Mouse (Mus musculus) liver, embryonic 16.5 days (tissue): ENCODE results near the gene H2-DMb2. TPM values are rescaled to one million over a fixed set of nuclear protein-coding genes. Genes with fewer than 3 reads are reported as not detected.
"Not testable (repeated sequence)": the region's sequence is repeated elsewhere in the genome, so short reads cannot be mapped to it uniquely, and the experiment has no call there.

Experiments used
- ATAC-seq: fragments of 200-750 bp; cut with Nextera tagmentation; 2 replicates; pipeline ENCODE4 v1.8.0; 2017; ENCODE audit warnings: low read depth, mild to moderate bottlenecking, moderate number of reproducible peaks, moderate library complexity
- H3K27ac ChIP-seq: fragments of 300-500 bp; sonication (generic); 2 replicates; pipeline ENCODE4 v1.5.1; 2014; ENCODE audit warnings: mild to moderate bottlenecking, low read length
- H3K27me3 ChIP-seq: fragments of 300-500 bp; sonication (generic); 2 replicates; pipeline ENCODE4 v1.6.1; 2014; ENCODE audit warnings: low read depth, low read length, mixed read lengths; ENCODE audit not compliant: control insufficient read depth, insufficient read depth
- H3K36me3 ChIP-seq: fragments of 300-500 bp; sonication (generic); 2 replicates; pipeline ENCODE4 v1.6.1; 2014; ENCODE audit warnings: mild to moderate bottlenecking; ENCODE audit not compliant: control insufficient read depth, insufficient read depth
- H3K4me1 ChIP-seq: fragments of 300-500 bp; sonication (generic); 2 replicates; pipeline ENCODE4 v1.6.1; 2014; ENCODE audit warnings: low read depth, low read length, mixed read lengths; ENCODE audit not compliant: control insufficient read depth
- H3K4me2 ChIP-seq: fragments of 300-500 bp; sonication (generic); 2 replicates; pipeline ENCODE4 v1.6.1; 2014; ENCODE audit warnings: low read depth, low read length, mixed read lengths
- H3K4me3 ChIP-seq: fragments of 300-500 bp; sonication (generic); 2 replicates; pipeline ENCODE4 v1.5.1; 2014; ENCODE audit warnings: low read depth, mild to moderate bottlenecking, low read length
- H3K9ac ChIP-seq: fragments of 300-500 bp; sonication (generic); 2 replicates; pipeline ENCODE4 v1.6.1; 2014; ENCODE audit warnings: low read depth, low read length
- H3K9me3 ChIP-seq: fragments of 300-500 bp; sonication (generic); replicated peaks from 2 replicates; pipeline ENCODE4 v1.6.1; 2016; ENCODE audit warnings: low read length; ENCODE audit not compliant: control insufficient read depth
- WGBS: fragments of 180-500 bp; shearing (Covaris S2); extraction: QIAGEN DNeasy Blood & Tissue Kit; methylation state at CpG from one replicate; pipeline ENCODE4 v1.1.7; 2014; ENCODE audit not compliant: insufficient replicate concordance; 5-methylcytosine and 5-hydroxymethylcytosine counted together
- polyA plus RNA-seq: library from polyadenylated mRNA; unstranded; fragments of >200 nt; fragmentation: Nextera tagmentation; extraction: Ambion mirVana; gene quantifications from 2 replicates; pipeline ENCODE4 v1.2.1, GENCODE M21; 2015

The H2-DMb2 gene
- polyA plus RNA-seq, 1 experiment from 2014 or later = 1.0 TPM

GRCm38 (mm10) chr17:34138655-34139054 is 4.5 kb upstream of the H2-DMb2 start:
- Histone ChIP-seq H3K9ac (no peak overlapping the region), H3K9me3 (no peaks in the 10 kb centered on the region), H3K4me2 (no peak overlapping the region), H3K27me3 (peaks cover 19% of the 10 kb centered on the region), H3K27ac (no peak overlapping the region), H3K4me1 (peaks cover 7% of the 10 kb centered on the region), H3K36me3 (no peaks in the 10 kb centered on the region), H3K4me3 (no peak overlapping the region)
- no peak for ATAC-seq
- WGBS = 77% methylated on average over 7 of the region's 7 CpGs

- no peaks in the 10 kb centered on the region for H3K9me3 ChIP-seq
- peaks cover 7% of the 10 kb centered on the region for H3K4me1 ChIP-seq
- H3K36me3 ChIP-seq = no peaks in the 10 kb centered on the region
- H3K9ac ChIP-seq = 0 out of 2 replicates have a peak overlapping the region, but pooled peaks have one; percentile 22
- peak overlapping the region; percentile 53 for H3K4me2 ChIP-seq
- H3K27me3 ChIP-seq = peaks cover 19% of the 10 kb centered on the region
- 12% methylated on average over 16 of the region's 16 CpGs for WGBS
- no peak overlapping the region for H3K27ac ChIP-seq
- ATAC-seq = no peak
- peak overlapping the region; percentile 25; the same call in 1 of the 2 replicates for H3K4me3 ChIP-seq
Observed at GRCm38 (mm10) chr17:34139416-34139815, 3.7 kb upstream of the H2-DMb2 start.

- Histone ChIP-seq H3K9ac (no peak overlapping the region), H3K27me3 (peaks cover 19% of the 10 kb centered on the region), H3K9me3 (no peaks in the 10 kb centered on the region), H3K4me3 (no peak overlapping the region), H3K27ac (no peak overlapping the region), H3K4me1 (peaks cover 7% of the 10 kb centered on the region), H3K36me3 (no peaks in the 10 kb centered on the region), H3K4me2 (peak overlapping the region; percentile 53; the same call in 1 of the 2 replicates)
- 7% methylated on average over 5 of the region's 5 CpGs for WGBS
- no peak for ATAC-seq
Observed at GRCm38 (mm10) chr17:34140240-34140639, 2.9 kb upstream of the H2-DMb2 start.

GRCm38 (mm10) chr17:34141448-34141847 is 1.7 kb upstream of the H2-DMb2 start:
- H3K9me3 ChIP-seq = no peaks in the 10 kb centered on the region
- 30% methylated on average over 4 of the region's 4 CpGs for WGBS
- no peak overlapping the region for H3K4me2 ChIP-seq
- H3K27ac ChIP-seq = no peak overlapping the region
- H3K9ac ChIP-seq = no peak overlapping the region
- no peak for ATAC-seq
- peaks cover 19% of the 10 kb centered on the region for H3K27me3 ChIP-seq
- no peaks in the 10 kb centered on the region; the same call in 1 of the 2 replicates for H3K4me1 ChIP-seq
- H3K4me3 ChIP-seq = no peak overlapping the region
- no peaks in the 10 kb centered on the region for H3K36me3 ChIP-seq

- H3K27ac ChIP-seq = peak overlapping the region; percentile 61
- H3K9me3 ChIP-seq = no peaks in the 10 kb centered on the region
- no peaks in the 10 kb centered on the region for H3K36me3 ChIP-seq
- H3K4me1 ChIP-seq = no peaks in the 10 kb centered on the region; the same call in 1 of the 2 replicates
- ATAC-seq = no peak
- peaks cover 19% of the 10 kb centered on the region for H3K27me3 ChIP-seq
- peak overlapping the region; percentile 4; the same call in 1 of the 2 replicates for H3K4me2 ChIP-seq
- H3K4me3 ChIP-seq = no peak overlapping the region
- no peak overlapping the region for H3K9ac ChIP-seq
- WGBS = 42% methylated on average over 7 of the region's 7 CpGs
Observed at GRCm38 (mm10) chr17:34142456-34143010, 574 bp upstream of the H2-DMb2 start.

GRCm38 (mm10) chr17:34143461-34143860 is 354 bp downstream of the H2-DMb2 start:
- Histone ChIP-seq H3K4me1 (no peaks in the 10 kb centered on the region; the same call in 1 of the 2 replicates), H3K9ac (no peak overlapping the region), H3K27ac (no peak overlapping the region), H3K36me3 (no peaks in the 10 kb centered on the region), H3K9me3 (no peaks in the 10 kb centered on the region), H3K4me2 (no peak overlapping the region; the same call in 1 of the 2 replicates), H3K4me3 (no peak overlapping the region), H3K27me3 (peaks cover 16% of the 10 kb centered on the region)
- ATAC-seq = no peak
- 20% methylated on average over 5 of the region's 5 CpGs for WGBS

- H3K4me2 ChIP-seq, H3K9me3 ChIP-seq, ATAC-seq, H3K4me3 ChIP-seq, H3K9ac ChIP-seq, H3K36me3 ChIP-seq, H3K27ac ChIP-seq, H3K4me1 ChIP-seq: not testable (repeated sequence)
- WGBS = 64% methylated on average over 4 of the region's 4 CpGs
- H3K27me3 ChIP-seq = peaks cover 10% of the 10 kb centered on the region
Observed at GRCm38 (mm10) chr17:34144221-34144620, 1.1 kb downstream of the H2-DMb2 start.

- Histone ChIP-seq H3K9ac (no peak overlapping the region), H3K4me3 (no peak overlapping the region), H3K9me3 (no peaks in the 10 kb centered on the region), H3K27ac (no peak overlapping the region), H3K36me3 (no peaks in the 10 kb centered on the region), H3K27me3 (peaks cover 6% of the 10 kb centered on the region), H3K4me1 (no peaks in the 10 kb centered on the region), H3K4me2 (no peak overlapping the region)
- no peak for ATAC-seq
- 47% methylated on average over 3 of the region's 3 CpGs for WGBS
Observed at GRCm38 (mm10) chr17:34144960-34145371, 1.9 kb downstream of the H2-DMb2 start.

- Histone ChIP-seq H3K36me3 (no peaks in the 10 kb centered on the region), H3K4me3 (no peak within 1 kb of the TSS)
- no peak for ATAC-seq
Observed at GRCm38 (mm10) chr17:34152923-34153322, 9.8 kb downstream of the H2-DMb2 start, which contains the start of gene H2-DMb1. Gene H2-DMb1, plus strand, starts transcription at chr17:34153072.

More at GRCm38 (mm10) chr17:34152923-34153322, 9.8 kb downstream of the H2-DMb2 start, which contains the start of gene H2-DMb1:
- Histone ChIP-seq H3K4me2 (no peak within 1 kb of the TSS), H3K27me3 (no peaks in the 10 kb centered on the region), H3K27ac (no peak within 1 kb of the TSS), H3K9me3 (no peaks in the 10 kb centered on the region), H3K4me1 (no peaks in the 10 kb centered on the region), H3K9ac (no peak within 1 kb of the TSS)
- 37% methylated on average over 4 of the region's 4 CpGs for WGBS
